Mouse (Mus musculus) neural tube, embryonic 15.5 days (tissue): ENCODE data around the gene Tstd3. TPM values are rescaled to one million over a fixed set of nuclear protein-coding genes. Genes with fewer than 3 reads are reported as not detected.
"Not testable (repeated sequence)": the region's sequence is repeated elsewhere in the genome, so short reads cannot be mapped to it uniquely, and the experiment has no call there.

ENCODE experiments used
- ATAC-seq: fragments of 200-750 bp; cut with Nextera tagmentation; 2 replicates; pipeline ENCODE4 v1.8.0; 2017; ENCODE audit warnings: mild to moderate bottlenecking, moderate TSS enrichment, moderate library complexity; ENCODE audit not compliant: low FRiP score
- H3K27ac ChIP-seq: fragments of 300-500 bp; sonication (generic); replicated peaks from 2 replicates; pipeline ENCODE4 v1.5.1; 2015; ENCODE audit warnings: mild to moderate bottlenecking, inconsistent platforms
- H3K27me3 ChIP-seq: fragments of 300-500 bp; sonication (generic); replicated peaks from 2 replicates; pipeline ENCODE4 v1.6.1; 2015; ENCODE audit warnings: inconsistent platforms
- H3K36me3 ChIP-seq: fragments of 300-500 bp; sonication (generic); 2 replicates; pipeline ENCODE4 v1.6.1; 2015; ENCODE audit warnings: inconsistent platforms
- H3K4me1 ChIP-seq: fragments of 300-500 bp; sonication (generic); 2 replicates; pipeline ENCODE4 v1.6.1; 2015; ENCODE audit warnings: inconsistent platforms
- H3K4me2 ChIP-seq: fragments of 300-500 bp; sonication (generic); 2 replicates; pipeline ENCODE4 v1.6.1; 2015; ENCODE audit warnings: inconsistent platforms, mild to moderate bottlenecking, moderate library complexity
- H3K4me3 ChIP-seq: fragments of 300-500 bp; sonication (generic); replicated peaks from 2 replicates; pipeline ENCODE4 v1.5.1; 2015; ENCODE audit warnings: mild to moderate bottlenecking, inconsistent platforms
- H3K9ac ChIP-seq: fragments of 300-500 bp; sonication (generic); replicated peaks from 2 replicates; pipeline ENCODE4 v1.6.1; 2015; ENCODE audit warnings: mild to moderate bottlenecking, inconsistent platforms
- H3K9me3 ChIP-seq: fragments of 300-500 bp; sonication (generic); replicated peaks from 2 replicates; pipeline ENCODE4 v1.6.1; 2016; ENCODE audit warnings: inconsistent platforms
- WGBS: fragments of 180-500 bp; shearing (Covaris S2); methylation state at CpG from one replicate; pipeline ENCODE4 v1.1.7; 2015; ENCODE audit warnings: mixed read lengths; 5-methylcytosine and 5-hydroxymethylcytosine counted together
- polyA plus RNA-seq: library from polyadenylated mRNA; unstranded; fragments of >200 nt; fragmentation: Nextera tagmentation; extraction: Ambion mirVana; gene quantifications from 2 replicates; pipeline ENCODE4 v1.2.1, GENCODE M21; 2015

Gene Tstd3
- polyA plus RNA-seq, 1 experiment from 2014 or later = 24.5 TPM

DNA sequence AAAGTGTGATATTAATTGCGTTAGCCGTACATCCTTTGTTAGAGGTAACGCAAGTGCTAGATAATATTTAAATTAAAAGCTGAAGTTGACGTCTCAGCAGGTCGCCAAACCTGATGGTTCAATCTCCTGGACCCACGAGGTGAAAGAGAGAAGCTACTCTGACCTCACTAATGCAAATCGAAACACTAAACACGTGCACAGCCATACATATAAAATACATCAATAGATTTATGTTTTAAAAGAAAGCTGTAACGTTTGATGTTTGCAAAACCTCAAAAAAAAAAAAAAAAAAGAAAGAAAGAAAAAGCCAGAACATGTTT is 9.9 kb upstream of the Tstd3 start:
- ATAC-seq = no peak
- Histone ChIP-seq H3K4me3 (peak overlapping the region; percentile 82), H3K9ac (peak overlapping the region; percentile 92), H3K4me1 (peaks cover 9% of the 10 kb centered on the region), H3K27ac (no peak overlapping the region), H3K36me3 (peaks cover 9% of the 10 kb centered on the region), H3K27me3 (no peaks in the 10 kb centered on the region), H3K9me3 (no peaks in the 10 kb centered on the region), H3K4me2 (peak overlapping the region; percentile 78)
- 9% methylated on average over 9 of the region's 9 CpGs for WGBS

DNA sequence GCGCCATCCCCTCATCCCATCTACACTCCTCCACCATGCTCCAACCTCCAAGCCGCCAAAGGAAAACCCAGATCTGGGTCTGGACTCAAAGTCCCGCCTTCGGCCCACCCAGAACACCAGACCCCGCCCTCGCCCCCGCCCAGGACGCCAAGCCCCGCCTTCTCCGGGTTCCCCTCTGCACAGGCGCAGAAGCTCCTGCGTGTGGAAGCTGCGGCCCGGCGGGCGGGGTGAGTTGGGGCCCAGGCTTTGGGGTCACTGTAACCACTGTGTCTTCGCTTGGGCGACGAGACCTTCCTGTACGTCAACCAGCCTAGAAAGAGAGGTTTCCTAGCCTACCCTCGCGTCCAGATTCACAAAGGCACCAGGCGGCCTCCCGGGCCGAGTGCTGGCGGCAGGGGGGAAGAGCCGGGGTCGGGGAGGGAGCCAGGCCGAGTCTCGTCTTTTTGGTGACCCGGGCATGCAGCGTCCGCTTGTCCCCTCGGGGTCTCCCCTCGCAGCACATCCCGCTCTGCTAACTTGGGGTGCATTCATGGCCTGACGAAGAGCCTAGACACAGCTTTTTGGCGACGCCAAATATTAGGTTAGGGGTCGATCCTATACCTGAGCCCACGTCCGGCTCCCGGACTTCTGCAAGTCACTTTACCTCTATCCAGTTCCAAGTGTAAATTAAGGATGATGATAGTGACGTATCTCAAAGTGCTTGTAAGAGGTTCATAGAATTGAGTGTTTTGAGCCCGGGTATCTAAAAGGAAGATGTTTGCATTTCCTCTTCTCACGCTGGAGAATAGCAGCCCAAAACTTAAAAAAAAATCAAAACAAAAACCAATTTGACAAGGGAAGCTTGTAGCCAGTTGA is 9.3 kb upstream of the Tstd3 start:
- WGBS = under 1% methylated on average over 44 of the region's 46 CpGs

DNA sequence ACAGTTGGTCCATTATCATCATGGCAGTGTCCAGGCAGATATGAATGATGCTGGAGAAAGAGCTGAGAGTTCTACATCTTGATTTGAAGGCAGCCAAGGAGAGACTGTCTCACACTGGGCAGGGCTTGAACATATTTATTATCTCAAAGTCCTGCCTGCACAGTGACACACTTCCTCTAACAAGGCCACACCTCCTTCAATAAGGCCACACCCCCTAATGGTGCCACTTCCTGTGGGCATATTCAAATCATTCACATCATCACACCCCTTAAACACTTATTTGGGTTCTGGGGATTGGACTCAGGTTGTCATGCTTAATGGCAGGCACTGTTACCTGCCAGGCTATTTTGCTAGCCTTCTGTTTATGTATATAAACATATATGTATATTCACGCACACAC is 5.3 kb upstream of the Tstd3 start:
- WGBS = 96% methylated on average over 1 of the region's 1 CpGs
- no peak overlapping the region for H3K9ac ChIP-seq
- H3K36me3 ChIP-seq = no peaks in the 10 kb centered on the region

More for the DNA sequence above, 9.3 kb upstream of the Tstd3 start:
- Histone ChIP-seq H3K27ac (peak overlapping the region; percentile 76), H3K4me3 (peak overlapping the region; percentile 82), H3K27me3 (no peaks in the 10 kb centered on the region), H3K4me1 (peaks cover 9% of the 10 kb centered on the region), H3K36me3 (peaks cover 3% of the 10 kb centered on the region; the same call in 1 of the 2 replicates), H3K4me2 (peak overlapping the region; percentile 78), H3K9ac (peak overlapping the region; percentile 92), H3K9me3 (no peaks in the 10 kb centered on the region)
- ATAC-seq = peak; percentile 99

DNA sequence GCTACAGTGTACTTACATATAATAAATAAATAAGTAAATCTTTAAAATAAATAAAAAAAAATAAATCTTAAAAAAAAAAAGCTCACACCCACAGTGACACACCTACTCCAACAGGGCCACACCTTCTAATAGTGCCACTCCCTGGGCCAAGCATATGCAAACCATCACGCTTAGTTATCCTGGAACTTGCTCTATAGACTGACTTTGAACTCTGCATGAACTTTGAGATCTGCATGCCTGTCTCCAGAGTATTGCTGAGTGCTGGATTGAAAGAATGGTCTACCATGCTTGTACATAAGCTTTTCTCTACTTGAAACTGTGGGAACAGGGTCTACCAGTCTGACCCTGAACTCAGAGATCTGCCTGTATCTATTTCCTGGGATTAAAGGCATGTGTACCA is 4.1 kb upstream of the Tstd3 start:
- 81% methylated on average over 1 of the region's 1 CpGs for WGBS
- Histone ChIP-seq H3K4me3 (no peak overlapping the region), H3K27ac (no peak overlapping the region), H3K9me3 (no peaks in the 10 kb centered on the region), H3K4me2 (no peak overlapping the region), H3K27me3 (no peaks in the 10 kb centered on the region), H3K9ac (no peak overlapping the region), H3K36me3 (no peaks in the 10 kb centered on the region), H3K4me1 (peaks cover 3% of the 10 kb centered on the region; the same call in 1 of the 2 replicates)
- no peak for ATAC-seq

More for the DNA sequence above, 5.3 kb upstream of the Tstd3 start:
- ATAC-seq = no peak
- no peak overlapping the region for H3K4me2 ChIP-seq
- no peak overlapping the region for H3K27ac ChIP-seq
- H3K27me3 ChIP-seq = no peaks in the 10 kb centered on the region
- no peaks in the 10 kb centered on the region for H3K9me3 ChIP-seq
- no peak overlapping the region for H3K4me3 ChIP-seq
- H3K4me1 ChIP-seq = peaks cover 3% of the 10 kb centered on the region

DNA sequence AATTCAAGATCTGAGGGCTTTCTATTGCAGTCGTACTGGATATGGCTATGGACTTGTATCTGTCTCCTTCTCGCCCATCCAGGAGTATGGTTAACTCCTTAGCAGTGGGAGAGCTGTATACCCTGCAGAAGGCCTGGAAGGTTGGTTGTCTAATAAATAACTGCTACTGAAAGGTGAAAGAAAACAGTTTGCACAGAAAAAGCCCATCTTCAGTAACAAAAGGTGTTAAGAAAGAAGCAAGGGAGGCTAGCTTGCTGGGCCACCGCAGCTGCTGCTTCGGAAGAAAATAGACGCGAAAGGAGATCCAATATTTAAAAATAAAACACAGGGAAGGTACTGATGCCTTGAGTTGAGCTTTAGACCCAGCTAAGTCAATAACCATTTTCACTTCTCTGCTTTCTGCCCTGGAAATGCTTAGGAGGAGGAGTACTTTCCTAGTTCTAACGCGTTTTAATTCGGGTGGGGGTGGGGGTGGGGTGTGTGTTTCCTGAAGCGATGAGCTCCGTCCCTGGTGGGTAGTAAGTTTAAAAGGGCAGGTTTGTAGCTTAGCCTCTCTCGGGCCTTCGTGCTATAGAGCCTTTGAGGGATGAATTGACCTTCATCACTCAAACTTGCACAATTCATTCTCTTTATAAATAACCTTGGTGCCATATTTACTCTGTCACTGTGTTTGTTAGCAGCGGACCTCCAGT is 695 bp downstream of the Tstd3 start:
- Histone ChIP-seq H3K9me3 (no peaks in the 10 kb centered on the region), H3K36me3 (no peaks in the 10 kb centered on the region), H3K9ac (peak overlapping the region; percentile 52), H3K4me3 (peak overlapping the region; percentile 52), H3K27ac (peak overlapping the region; percentile 65), H3K27me3 (no peaks in the 10 kb centered on the region), H3K4me1 (peaks cover 4% of the 10 kb centered on the region; the same call in 1 of the 2 replicates), H3K4me2 (peak overlapping the region; percentile 69)
- ATAC-seq = peak; percentile 70
- 17% methylated on average over 14 of the region's 14 CpGs for WGBS

DNA sequence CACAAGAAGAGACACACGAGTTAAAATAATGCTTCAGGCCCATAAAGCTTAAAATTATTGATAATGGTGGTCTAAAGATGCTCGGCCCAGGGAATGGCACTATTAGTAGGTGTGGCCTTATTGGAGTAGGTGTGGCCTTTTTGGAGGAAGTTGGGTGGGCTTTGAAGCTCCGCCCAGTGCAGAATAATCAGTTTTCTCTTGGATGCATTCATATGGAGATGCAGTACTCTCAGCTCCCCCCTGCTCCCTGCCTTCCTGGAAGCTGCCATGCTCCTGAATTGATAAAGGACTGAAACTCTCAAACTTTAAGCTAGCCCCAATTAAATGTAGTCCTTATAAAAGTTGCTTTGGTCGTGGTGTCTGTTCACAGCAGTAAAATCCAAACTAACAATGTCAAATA is 3.2 kb downstream of the Tstd3 start:
- Histone ChIP-seq H3K4me2 (no peak overlapping the region), H3K4me3 (no peak overlapping the region), H3K27me3 (no peaks in the 10 kb centered on the region), H3K9me3 (no peaks in the 10 kb centered on the region), H3K9ac (no peak overlapping the region), H3K4me1 (peaks cover 4% of the 10 kb centered on the region; the same call in 1 of the 2 replicates), H3K27ac (no peak overlapping the region), H3K36me3 (peaks cover 6% of the 10 kb centered on the region)
- ATAC-seq = no peak
- WGBS = 84% methylated on average over 4 of the region's 4 CpGs

DNA sequence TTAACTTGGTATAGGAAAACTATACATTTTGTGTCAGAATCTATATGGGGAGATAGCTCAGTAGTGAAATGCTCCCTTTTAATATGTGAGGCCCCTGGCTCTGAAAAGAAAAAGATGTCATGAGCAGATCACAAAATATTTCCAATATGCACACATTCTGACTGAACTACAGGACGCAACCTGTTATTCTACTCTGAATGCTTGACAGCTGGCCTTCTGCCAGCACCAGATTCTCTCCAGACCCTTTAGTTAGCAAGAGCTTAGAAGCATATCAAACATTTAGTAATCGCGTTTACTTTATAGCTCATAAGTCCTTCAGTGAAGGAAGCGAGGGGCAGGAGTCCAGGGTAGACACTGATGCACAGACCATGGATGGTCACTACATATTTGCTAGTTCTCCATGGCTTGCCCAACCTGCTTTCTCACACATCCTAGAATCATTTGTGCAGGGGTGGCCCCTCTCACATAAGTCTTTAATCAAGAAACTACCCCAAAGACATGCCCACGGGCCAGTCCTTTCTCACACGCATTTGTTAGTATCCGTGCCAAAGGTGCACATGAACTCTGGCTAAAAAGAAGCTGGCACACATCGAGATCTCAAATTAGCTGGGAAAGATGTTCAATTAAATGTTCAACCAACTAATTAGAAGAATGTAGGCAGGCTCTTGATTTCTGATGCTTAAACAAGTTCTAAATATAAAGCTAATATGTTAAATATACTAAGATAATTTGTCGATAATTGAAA is 5.4 kb downstream of the Tstd3 start:
- WGBS = 88% methylated on average over 9 of the region's 9 CpGs
- peaks cover 4% of the 10 kb centered on the region; the same call in 1 of the 2 replicates for H3K4me1 ChIP-seq

DNA sequence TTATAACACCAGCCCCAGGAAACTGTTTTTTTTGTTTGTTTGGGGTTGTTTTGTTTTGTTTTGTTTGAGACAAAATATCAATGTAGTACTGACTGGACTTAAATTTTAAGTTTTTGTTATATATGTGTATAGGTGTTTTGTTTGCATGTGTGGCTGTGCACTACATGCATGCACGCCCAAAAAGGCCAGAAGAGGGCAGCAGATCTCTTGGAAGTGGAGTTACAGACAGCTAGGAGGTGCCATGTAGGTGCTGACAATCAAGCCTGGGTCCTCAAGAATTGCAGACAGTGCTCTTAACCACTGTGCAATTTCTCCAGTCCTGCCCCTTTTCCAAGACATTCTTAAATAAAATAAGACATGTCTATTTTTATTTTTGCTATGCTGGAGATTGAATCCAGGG is 8.2 kb downstream of the Tstd3 start:
- WGBS = 53% methylated on average over 1 of the region's 1 CpGs
- no peak overlapping the region for H3K4me3 ChIP-seq
- peaks cover 9% of the 10 kb centered on the region for H3K36me3 ChIP-seq
- no peak overlapping the region for H3K9ac ChIP-seq
- no peak for ATAC-seq
- H3K27ac ChIP-seq = no peak overlapping the region
- no peak overlapping the region for H3K4me2 ChIP-seq
- H3K4me1 ChIP-seq = no peaks in the 10 kb centered on the region
- no peaks in the 10 kb centered on the region for H3K9me3 ChIP-seq
- no peaks in the 10 kb centered on the region for H3K27me3 ChIP-seq

More for the DNA sequence above, 5.4 kb downstream of the Tstd3 start:
- peaks cover 9% of the 10 kb centered on the region for H3K36me3 ChIP-seq
- H3K27ac ChIP-seq = no peak overlapping the region
- no peaks in the 10 kb centered on the region for H3K9me3 ChIP-seq
- H3K27me3 ChIP-seq = no peaks in the 10 kb centered on the region
- H3K9ac ChIP-seq = no peak overlapping the region
- ATAC-seq = no peak
- H3K4me2 ChIP-seq = no peak overlapping the region
- H3K4me3 ChIP-seq = no peak overlapping the region

DNA sequence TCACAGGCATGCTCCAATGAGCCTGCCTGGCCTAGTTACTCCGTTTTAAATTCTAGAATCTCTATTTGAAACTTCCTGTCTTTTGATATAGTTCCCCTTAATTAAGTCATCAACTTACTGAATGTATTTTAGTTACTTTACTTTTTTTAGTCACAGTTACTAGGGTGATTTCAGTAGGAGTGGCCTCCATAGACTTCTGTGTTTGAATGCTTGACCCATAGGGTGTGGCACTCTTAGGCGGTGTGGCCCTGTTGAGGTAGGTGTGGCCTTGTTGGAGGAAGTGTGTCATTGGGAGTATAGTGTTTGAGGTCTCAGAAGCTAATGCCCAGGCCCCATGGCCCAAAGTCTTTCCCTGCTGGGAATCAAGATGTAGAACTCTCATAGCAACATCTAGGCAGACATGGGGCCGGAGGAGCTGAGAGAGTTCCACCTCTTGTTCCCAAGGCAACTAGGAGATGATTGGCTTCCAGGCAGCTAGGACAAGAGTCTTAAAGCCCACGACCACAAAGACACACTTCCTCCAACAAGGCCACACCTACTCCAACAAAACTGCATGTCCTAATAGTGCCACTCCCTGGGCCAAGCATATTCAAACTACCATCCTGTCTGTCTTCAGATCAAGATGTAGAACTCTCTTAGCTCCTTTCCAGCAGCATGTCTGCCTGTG is 11.8 kb downstream of the Tstd3 start:
- Histone ChIP-seq H3K36me3 (peaks cover 12% of the 10 kb centered on the region), H3K9ac (no peak overlapping the region), H3K27me3 (no peaks in the 10 kb centered on the region), H3K27ac (no peak overlapping the region), H3K4me1 (no peaks in the 10 kb centered on the region), H3K4me3 (no peak overlapping the region), H3K9me3 (no peaks in the 10 kb centered on the region), H3K4me2 (no peak overlapping the region)
- 78% methylated on average over 4 of the region's 4 CpGs for WGBS
- no peak for ATAC-seq

DNA sequence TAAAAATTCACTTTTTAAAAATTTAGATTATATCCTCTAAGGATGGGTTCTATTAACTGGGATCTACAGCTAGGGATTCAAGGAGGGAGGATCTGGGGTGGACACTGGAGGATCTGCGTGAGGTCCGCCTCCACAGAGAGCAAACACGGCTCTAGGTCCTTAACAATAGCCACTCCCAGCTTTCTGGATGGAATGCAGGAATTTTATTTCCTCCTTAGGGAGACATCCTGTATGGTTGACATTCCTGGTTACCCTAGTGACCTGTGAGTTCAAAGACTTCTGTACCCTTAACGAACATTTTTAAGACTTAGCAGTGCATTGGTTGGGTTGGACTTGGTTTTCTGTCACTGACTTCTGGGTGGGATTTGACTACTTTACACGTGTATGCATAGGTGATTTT is 21.3 kb downstream of the Tstd3 start:
- peaks cover 32% of the 10 kb centered on the region for H3K36me3 ChIP-seq
- no peak overlapping the region for H3K4me3 ChIP-seq
- H3K27ac ChIP-seq = no peak overlapping the region
- ATAC-seq = no peak
- H3K4me1 ChIP-seq = no peaks in the 10 kb centered on the region
- 82% methylated on average over 5 of the region's 5 CpGs for WGBS
- no peak overlapping the region for H3K9ac ChIP-seq
- H3K27me3 ChIP-seq = no peaks in the 10 kb centered on the region
- H3K4me2 ChIP-seq = no peak overlapping the region
- H3K9me3 ChIP-seq = no peaks in the 10 kb centered on the region

DNA sequence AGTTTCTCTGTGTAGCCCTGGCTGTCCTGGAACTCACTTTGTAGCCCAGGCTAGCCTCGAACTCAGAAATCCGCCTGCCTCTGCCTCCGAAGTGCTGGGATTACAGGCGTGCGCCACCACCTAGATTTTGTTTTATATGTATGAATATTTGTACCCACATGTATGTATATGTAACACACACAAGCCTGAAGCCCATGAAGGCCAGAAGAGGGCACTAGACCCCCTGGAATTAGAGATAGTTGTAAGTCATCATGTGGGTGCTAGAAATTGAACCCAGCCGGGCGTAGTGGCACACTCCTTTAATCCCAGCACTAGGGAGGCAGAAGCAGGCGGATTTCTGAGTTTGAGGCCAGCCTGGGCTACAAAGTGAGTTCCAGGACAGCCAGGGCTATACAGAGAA is 22.9 kb downstream of the Tstd3 start:
- WGBS = 96% methylated on average over 8 of the region's 8 CpGs
- not testable (repeated sequence) for H3K27ac ChIP-seq, ATAC-seq, H3K27me3 ChIP-seq, H3K9me3 ChIP-seq, H3K4me1 ChIP-seq, H3K4me2 ChIP-seq, H3K9ac ChIP-seq, H3K4me3 ChIP-seq
- H3K36me3 ChIP-seq = peaks cover 34% of the 10 kb centered on the region
